Mouse (Mus musculus): ENCODE results near the gene Hhipl1. TPM values are rescaled to one million over a fixed set of nuclear protein-coding genes. Genes with fewer than 3 reads are reported as not detected.

Gene Hhipl1
- polyA plus RNA-seq, 1 experiment: 0.76 TPM

DNA sequence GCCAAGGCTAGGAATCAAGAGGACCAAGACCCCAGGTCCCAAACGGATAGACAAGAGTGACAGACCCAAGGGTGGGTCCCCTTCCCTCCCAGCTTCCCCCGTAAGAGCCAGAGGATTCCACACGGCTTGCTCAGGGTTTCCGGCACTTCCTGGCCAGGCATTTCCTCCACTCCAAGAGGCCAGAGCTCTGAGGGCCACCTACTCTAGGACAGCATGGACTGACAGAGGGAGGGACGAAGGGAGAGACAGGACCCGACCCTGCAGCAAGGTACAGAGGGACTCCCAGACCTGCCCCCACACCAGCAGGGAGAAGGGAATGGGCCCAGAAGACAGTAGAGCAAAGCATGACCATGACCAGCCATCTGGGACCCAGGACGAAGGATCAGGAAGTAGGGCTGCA lies 38.4 kb upstream of the Hhipl1 start:
- Histone ChIP-seq H3K36me3 (ENCODE audit: control insufficient read depth, insufficient read depth, low read length) (no peaks in the 10 kb centered on the region), H3K4me3 (ENCODE audit: low read depth, low read length) (peak overlapping the region; percentile 5; the same call in 1 of the 2 replicates), H3K27ac (ENCODE audit: insufficient read depth, low read depth, low read length) (peak overlapping the region; percentile 60), H3K27me3 (ENCODE audit: control insufficient read depth, insufficient read depth, low read length) (no peaks in the 10 kb centered on the region), H3K4me1 (ENCODE audit: control insufficient read depth, insufficient read depth, insufficient read length, low read length) (peaks cover 59% of the 10 kb centered on the region)
- TF ChIP-seq CTCF (IDR thresholded peaks at IDR 0.05; ENCODE audit: extremely low read depth, insufficient read length, insufficient replicate concordance, low read depth, low read length) (no peak), POLR2A (IDR thresholded peaks at IDR 0.05; ENCODE audit: low read depth, low read length) (no peak)
- 57% methylated on average over 7 of the region's 7 CpGs for WGBS

DNA sequence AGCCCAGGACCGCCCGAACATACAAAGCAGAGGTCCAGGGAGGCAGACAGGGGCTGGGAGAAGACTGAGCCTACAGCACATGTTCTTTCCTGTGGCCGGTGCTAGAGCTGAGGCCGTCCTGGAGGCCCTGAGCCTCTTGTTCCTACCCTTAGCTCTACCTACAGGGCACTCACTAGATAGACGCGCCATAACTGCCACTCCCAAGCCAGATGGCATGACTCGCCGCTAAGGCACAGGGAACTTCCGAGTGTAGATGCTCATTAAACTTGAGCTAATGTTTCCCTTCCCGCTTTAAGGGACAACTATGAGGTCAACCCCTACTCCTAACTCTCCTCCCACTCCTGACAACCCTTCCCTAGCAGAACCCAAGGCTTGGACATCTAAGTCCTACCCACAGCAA lies 37.1 kb upstream of the Hhipl1 start:
- H3K4me1 ChIP-seq (ENCODE audit: control insufficient read depth, insufficient read depth, insufficient read length, low read length): peaks cover 57% of the 10 kb centered on the region
- H3K4me3 ChIP-seq (ENCODE audit: low read depth, low read length): peak overlapping the region; percentile 28
- no peaks in the 10 kb centered on the region for H3K27me3 ChIP-seq (ENCODE audit: control insufficient read depth, insufficient read depth, low read length)
- peak overlapping the region; percentile 68 for H3K27ac ChIP-seq (ENCODE audit: insufficient read depth, low read depth, low read length)
- WGBS: 37% methylated on average over 10 of the region's 10 CpGs
- TF ChIP-seq CTCF (IDR thresholded peaks at IDR 0.05; ENCODE audit: extremely low read depth, insufficient read length, insufficient replicate concordance, low read depth, low read length) (no peak), POLR2A (IDR thresholded peaks at IDR 0.05; ENCODE audit: low read depth, low read length) (no peak)
- H3K36me3 ChIP-seq (ENCODE audit: control insufficient read depth, insufficient read depth, low read length): no peaks in the 10 kb centered on the region

DNA sequence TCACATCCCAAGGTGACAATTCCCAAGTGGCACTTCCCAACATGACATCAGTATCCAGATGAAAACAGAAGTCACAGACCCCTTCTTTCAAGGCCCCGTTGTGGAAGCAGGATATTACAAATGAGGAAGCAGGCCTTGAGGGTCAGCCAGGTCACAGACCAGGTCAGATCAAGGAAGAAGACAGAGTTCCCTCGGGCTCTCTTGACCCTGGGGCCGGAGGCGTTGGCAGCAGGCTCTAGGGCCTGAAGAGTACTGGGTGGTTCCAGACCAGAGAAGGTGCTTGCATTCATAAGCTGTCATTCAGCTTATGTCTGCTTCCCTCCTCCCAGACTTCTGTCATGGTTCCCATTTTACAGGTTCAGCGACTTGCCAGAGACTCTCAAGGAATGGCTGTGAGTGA lies 36.4 kb upstream of the Hhipl1 start:
- peaks cover 52% of the 10 kb centered on the region for H3K4me1 ChIP-seq (ENCODE audit: control insufficient read depth, insufficient read depth, insufficient read length, low read length)
- peak overlapping the region; percentile 68 for H3K27ac ChIP-seq (ENCODE audit: insufficient read depth, low read depth, low read length)
- TF ChIP-seq CTCF (IDR thresholded peaks at IDR 0.05; ENCODE audit: extremely low read depth, insufficient read length, insufficient replicate concordance, low read depth, low read length) (no peak), POLR2A (IDR thresholded peaks at IDR 0.05; ENCODE audit: low read depth, low read length) (no peak)
- H3K4me3 ChIP-seq (ENCODE audit: low read depth, low read length): peak overlapping the region; percentile 28
- 45% methylated on average over 5 of the region's 5 CpGs for WGBS
- H3K27me3 ChIP-seq (ENCODE audit: control insufficient read depth, insufficient read depth, low read length): no peaks in the 10 kb centered on the region
- no peaks in the 10 kb centered on the region for H3K36me3 ChIP-seq (ENCODE audit: control insufficient read depth, insufficient read depth, low read length)

DNA sequence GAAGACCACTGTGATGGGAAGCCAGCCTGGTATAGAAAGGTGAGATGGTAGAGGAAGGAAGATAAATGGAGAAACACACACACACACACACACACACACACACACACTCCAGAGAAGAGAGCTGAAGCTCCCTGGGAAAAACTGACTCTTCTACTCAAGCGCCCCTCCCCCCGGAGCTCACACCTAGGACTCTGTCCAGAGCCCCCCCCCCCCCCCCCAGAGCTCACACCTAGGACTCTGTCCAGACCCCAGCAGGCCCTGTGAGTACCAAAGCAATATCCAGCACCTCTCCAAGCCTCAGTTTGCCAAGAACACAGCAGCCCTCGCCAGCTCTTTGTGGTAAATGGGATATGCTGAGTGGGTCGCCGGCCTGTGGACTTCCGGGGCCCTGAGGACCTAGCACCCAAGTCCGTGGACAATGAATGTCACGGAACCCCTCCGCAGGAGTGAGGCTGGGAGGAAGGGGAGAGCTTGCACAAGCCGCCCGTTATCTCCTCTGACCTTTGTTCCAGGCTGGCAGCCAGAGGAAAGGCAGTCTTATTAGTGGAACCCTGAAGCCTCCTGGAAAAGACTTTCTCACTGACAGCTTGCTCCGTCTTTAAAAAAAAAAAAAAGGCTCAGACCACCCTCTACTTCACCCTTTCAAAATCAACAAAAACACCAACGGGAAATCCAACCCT lies 35.7 kb upstream of the Hhipl1 start:
- Histone ChIP-seq H3K27me3 (ENCODE audit: control insufficient read depth, insufficient read depth, low read length) (no peaks in the 10 kb centered on the region), H3K4me3 (ENCODE audit: low read depth, low read length) (peak overlapping the region; percentile 67), H3K36me3 (ENCODE audit: control insufficient read depth, insufficient read depth, low read length) (no peaks in the 10 kb centered on the region), H3K27ac (ENCODE audit: insufficient read depth, low read depth, low read length) (peak overlapping the region; percentile 80), H3K4me1 (ENCODE audit: control insufficient read depth, insufficient read depth, insufficient read length, low read length) (peaks cover 49% of the 10 kb centered on the region)
- 18% methylated on average over 12 of the region's 13 CpGs for WGBS
- TF ChIP-seq POLR2A (IDR thresholded peaks at IDR 0.05; ENCODE audit: low read depth, low read length): no peak
- TF ChIP-seq CTCF (IDR thresholded peaks at IDR 0.05; ENCODE audit: extremely low read depth, insufficient read length, insufficient replicate concordance, low read depth, low read length): no peak

DNA sequence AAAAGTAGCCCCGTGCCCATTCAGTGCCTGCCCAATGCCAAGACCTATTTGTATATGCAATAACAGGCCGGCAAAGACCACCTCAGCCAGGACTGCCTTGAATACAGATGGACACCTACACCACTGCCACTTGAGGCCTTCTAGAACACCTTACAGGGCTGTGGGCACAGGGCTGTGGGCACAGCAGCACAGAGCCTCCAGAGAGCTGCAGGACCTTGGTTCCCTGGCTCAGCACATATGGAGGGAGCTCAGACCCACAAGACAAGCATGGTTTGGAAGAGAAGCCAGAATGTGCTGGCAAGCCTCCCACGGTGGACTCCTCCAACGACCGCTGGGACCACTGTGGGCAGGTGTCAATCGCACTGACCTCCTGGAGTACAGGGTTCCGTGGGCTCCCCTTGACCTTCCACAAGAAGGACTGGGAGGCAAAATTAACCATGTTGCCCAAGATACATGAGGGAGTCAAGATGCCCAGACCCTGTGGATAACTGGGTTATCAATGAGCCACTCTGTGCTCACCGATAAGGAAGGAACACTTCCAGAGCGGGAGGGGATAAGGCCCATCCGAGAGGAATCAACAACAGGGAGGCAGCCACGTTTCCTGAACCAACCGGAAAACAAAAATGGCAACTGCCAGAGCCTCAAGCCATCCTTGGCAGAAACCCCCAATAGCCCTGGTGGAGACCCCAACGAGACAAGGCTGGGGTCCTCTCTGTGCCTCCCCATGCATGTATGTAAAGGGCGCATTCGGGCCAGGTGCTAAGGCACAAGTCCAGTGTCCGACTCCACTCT lies 34.5 kb upstream of the Hhipl1 start:
- peak overlapping the region; percentile 80 for H3K27ac ChIP-seq (ENCODE audit: insufficient read depth, low read depth, low read length)
- WGBS: 42% methylated on average over 16 of the region's 16 CpGs
- no peak for TF ChIP-seq POLR2A (IDR thresholded peaks at IDR 0.05; ENCODE audit: low read depth, low read length)
- TF ChIP-seq CTCF (IDR thresholded peaks at IDR 0.05; ENCODE audit: extremely low read depth, insufficient read length, insufficient replicate concordance, low read depth, low read length): no peak
- H3K4me3 ChIP-seq (ENCODE audit: low read depth, low read length): peak overlapping the region; percentile 39
- H3K27me3 ChIP-seq (ENCODE audit: control insufficient read depth, insufficient read depth, low read length): no peaks in the 10 kb centered on the region
- no peaks in the 10 kb centered on the region for H3K36me3 ChIP-seq (ENCODE audit: control insufficient read depth, insufficient read depth, low read length)
- H3K4me1 ChIP-seq (ENCODE audit: control insufficient read depth, insufficient read depth, insufficient read length, low read length): peaks cover 37% of the 10 kb centered on the region

DNA sequence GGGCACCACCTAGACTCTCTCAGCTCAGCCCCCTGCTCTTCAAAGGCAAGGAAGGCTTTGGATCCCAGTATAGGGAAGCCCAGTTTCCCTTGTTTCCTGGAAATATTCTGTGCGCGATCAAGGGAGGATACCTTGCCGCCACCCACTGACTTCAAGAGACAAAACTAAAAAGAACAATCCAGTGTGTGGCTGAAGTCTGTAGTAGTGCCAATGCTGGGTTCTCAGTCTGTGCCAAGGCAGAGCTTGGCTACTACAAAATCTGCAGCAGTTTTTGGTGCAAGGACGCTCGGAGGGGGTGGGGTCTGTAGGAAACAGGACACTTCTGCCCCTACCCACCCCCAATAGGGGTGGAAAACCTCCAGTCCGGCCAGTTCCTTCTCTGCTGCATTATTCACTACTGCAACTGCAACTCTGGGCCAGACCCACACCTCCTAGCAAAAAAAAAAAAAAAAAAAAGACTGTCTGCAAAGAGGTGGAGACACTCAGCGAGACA lies 33.9 kb upstream of the Hhipl1 start:
- peak overlapping the region; percentile 11 for H3K27ac ChIP-seq (ENCODE audit: insufficient read depth, low read depth, low read length)
- peaks cover 32% of the 10 kb centered on the region for H3K4me1 ChIP-seq (ENCODE audit: control insufficient read depth, insufficient read depth, insufficient read length, low read length)
- TF ChIP-seq CTCF (IDR thresholded peaks at IDR 0.05; ENCODE audit: extremely low read depth, insufficient read length, insufficient replicate concordance, low read depth, low read length) (no peak), POLR2A (IDR thresholded peaks at IDR 0.05; ENCODE audit: low read depth, low read length) (no peak)
- H3K27me3 ChIP-seq (ENCODE audit: control insufficient read depth, insufficient read depth, low read length): no peaks in the 10 kb centered on the region
- peak overlapping the region; percentile 39 for H3K4me3 ChIP-seq (ENCODE audit: low read depth, low read length)
- 58% methylated on average over 7 of the region's 7 CpGs for WGBS
- no peaks in the 10 kb centered on the region for H3K36me3 ChIP-seq (ENCODE audit: control insufficient read depth, insufficient read depth, low read length)
